Mouse (Mus musculus) left cerebral cortex, postnatal 36 days (tissue): Measurements from ENCODE around the gene Jph2. TPM values are rescaled to one million over a fixed set of nuclear protein-coding genes. Genes with fewer than 3 reads are reported as not detected.
"Not testable (repeated sequence)": the region's sequence is repeated elsewhere in the genome, so short reads cannot be mapped to it uniquely, and the experiment has no call there.

Source experiments
- DNase-seq, 2 experiments: peaks; one replicate each; pipeline ENCODE4 v3.0.0; 2021 to 2022; ENCODE audit warnings: low spot score in 2 of 2, mixed read lengths in 1 of 2
- intact Hi-C: fragments of 180-260 bp; cut with DNase I; formaldehyde crosslinking; loops from one replicate; pipeline ENCODE4 v1.15.1; 2025
- total RNA-seq, 2 experiments: library from RNA; stranded (reverse); gene quantifications; 2 replicates each; pipeline ENCODE4 v1.2.3; 2021

Gene Jph2
- total RNA-seq, 2 experiments from 2014 or later, result 0.49 to 0.59 TPM

DNA sequence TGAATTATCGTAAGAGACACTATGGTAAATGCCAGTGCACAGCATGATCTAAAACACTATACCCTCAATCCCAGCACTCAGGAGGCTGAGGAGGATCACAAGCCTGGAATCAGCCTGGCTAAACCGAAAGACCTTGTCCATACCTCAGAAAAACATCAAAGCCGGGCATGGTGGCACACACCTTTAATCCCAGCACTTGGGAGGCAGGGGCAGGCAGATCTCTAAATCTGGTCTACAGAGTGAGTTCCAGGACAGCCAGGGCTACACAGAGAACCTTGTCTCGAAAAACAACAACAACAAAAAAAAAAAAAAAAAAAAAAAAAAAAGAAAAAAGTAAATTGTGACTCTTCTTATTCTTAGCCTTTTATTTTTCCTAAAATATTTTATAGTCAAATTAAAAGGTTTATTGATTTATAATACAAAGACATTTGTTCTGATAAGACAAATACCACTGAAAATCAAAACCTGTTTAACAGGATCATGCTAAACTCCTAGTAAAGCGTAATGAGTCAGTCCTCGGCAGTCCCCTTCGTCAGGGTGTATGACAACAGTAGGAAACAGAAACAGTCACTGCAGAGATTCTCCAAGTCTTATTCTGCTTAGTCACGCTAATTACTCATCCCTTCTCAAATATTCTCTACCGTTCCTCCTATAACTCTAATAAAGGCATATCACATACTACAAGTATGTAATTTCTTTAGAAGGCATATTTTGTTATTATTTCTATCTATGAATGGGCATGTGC lies 15.2 kb upstream of the Jph2 start:
- intact Hi-C loops, result no loop called here
- no peak for DNase-seq

DNA sequence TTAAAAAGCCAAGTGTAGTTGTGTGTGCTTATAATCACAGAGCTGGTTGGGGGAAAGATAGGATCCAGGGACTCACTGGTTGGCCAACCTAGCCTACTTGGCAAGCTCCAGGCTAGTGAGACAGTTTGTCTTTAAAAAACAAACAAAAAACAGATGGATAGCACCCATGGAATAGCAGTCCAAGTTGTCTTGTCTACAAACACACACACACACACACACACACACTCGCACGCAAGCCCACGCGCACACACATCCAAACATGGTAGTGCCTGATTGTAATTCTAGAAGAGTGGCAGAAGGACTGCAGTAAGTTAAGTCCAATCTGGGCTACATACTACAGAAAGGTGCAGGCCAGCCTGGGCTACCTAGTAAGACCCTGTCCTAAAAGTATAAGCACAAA lies 14.6 kb upstream of the Jph2 start:
- intact Hi-C loops, result no loop called here
- no peak for DNase-seq

DNA sequence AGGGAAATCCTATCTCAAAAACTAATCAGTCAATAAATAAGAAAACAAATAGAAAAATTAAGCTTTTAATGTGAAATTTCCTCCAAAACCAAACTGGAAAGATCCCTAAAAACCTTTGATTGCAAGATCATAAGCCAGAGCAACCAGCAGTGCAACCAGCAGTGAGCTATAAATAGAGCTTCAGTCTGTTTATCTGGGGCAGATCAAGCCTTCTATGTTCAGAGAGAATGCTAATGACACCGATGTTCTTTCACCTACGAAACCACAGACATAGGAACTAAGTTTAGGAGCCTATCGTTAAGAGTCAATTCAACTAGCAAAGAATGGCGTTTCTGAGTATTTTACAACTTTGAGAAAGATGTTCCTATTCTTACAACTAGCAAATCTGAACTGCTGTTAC lies 14.0 kb upstream of the Jph2 start:
- intact Hi-C loops, result no loop called here
- no peak for DNase-seq

DNA sequence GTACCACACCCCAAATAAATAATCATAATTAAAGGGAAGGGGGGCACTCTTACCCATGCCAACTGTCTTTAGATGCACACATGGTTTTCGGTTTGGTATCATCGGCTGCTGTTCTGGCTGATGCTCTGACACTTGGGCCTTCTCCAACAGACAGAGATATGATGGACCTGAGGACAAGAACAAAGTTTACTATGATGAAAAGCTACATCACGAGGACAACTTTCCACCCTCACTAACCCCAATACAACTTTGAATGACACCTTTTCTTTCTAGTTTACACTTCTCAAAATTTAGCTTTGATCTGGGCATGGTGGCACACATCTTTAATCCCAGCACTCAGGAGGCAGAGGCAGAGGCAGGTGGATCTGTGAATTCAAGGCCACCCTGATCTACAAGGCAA lies 13.6 kb upstream of the Jph2 start:
- intact Hi-C loops, DNase-seq: not testable (repeated sequence)

DNA sequence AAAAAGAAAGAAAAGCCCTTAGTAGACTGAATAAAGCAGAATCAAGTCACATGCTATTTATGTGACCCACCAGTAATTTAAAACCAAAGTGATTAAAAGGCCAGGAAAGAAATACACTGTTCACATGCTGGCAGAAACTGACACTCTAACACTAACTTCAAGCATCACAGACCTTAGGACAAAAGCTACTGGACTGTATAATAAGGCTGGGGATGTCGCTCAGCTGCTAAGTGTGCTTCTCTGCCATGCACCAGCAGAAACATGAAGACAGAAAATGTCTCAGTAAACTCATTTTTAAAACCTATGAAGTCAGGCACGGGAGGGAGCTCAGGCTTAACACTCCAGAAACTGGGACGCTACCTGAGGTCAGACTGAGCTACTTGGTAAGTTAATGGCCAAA lies 12.4 kb upstream of the Jph2 start:
- no peak for DNase-seq
- intact Hi-C loops, result no loop called here

DNA sequence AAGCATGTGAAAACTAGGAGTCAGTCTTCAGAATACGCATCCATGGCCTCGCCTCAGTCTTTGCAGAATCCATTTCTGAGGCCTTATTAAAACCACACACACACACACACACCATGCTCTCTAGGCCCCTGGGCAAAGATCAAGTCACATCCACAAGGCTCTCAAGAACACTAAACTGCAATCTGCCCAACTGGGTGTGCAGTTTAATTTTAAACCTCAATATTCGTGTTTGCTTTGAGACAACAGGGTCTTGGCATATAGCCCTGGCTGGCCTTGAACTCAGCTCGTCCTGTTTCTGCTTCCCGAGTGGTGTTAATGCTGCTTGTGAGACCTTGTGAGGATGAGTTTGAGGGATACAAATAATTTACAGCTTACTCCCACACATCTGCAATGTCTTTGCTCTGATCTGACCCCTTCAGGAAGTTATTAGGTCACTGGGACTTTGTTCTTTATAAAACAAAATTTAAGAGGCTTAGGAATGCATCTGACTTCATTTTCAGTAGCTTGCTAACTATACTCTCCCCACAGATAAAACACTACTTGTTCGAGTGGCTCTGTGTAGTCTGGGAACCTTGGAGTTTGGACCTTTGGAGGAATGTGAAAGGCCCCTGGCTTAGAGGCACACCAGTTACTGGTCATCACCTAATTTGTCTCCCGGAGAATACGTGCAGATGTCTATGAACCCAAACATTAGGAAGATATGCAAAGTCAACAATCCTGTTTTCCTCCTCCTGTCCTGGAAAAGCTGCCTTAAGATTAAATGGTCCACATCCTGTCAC lies 6.4 kb upstream of the Jph2 start:
- no peak for DNase-seq
- intact Hi-C loops, result loop anchor here (5.0 kb wide), 1 partner anchor 357 kb away; no protein-coding TSS in a partner anchor

DNA sequence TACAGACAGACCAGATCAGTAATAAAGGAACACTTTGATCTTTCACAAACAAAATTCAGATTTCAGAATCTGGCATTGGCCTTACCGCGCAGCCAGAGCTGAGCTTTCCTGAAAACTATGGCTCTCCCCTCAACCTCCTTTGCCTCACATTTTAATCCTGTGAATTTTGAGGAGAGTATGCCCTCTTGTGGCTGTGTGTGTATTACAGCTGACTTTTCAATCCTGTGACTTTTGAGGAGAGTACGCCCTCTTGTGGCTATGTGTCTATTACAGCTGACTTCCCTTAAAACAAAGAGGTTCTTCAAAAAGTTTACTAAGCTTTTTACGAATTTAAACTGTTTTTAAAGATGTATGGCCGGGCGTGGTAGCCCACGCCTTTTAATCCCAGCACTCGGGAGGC lies 3.4 kb upstream of the Jph2 start:
- intact Hi-C loops, result loop anchor here (2.0 to 5.0 kb wide), 2 partner anchors 60 to 354 kb away; no protein-coding TSS in a partner anchor
- DNase-seq, result peak; percentile 71 to 81

DNA sequence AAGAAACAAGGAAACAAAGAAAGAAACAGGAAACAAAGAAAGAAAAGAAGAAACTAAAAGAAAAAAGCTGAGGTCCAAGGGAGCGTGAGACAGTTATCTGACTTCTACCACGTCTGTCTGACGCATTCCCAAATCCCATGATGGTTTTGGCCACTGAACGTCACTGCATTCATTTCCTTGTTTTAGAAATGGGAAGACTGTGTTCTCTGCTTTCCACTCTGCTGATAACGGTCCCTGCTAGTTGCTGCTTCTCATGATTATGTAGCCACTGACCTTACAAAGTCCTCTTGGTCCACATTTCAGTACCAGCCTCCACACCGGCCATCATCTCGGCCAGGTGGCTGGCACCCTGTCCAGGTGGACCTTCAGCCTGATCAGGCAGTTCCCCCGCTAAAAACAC lies 1.4 kb upstream of the Jph2 start:
- intact Hi-C loops, result no loop called here
- DNase-seq, result no peak

DNA sequence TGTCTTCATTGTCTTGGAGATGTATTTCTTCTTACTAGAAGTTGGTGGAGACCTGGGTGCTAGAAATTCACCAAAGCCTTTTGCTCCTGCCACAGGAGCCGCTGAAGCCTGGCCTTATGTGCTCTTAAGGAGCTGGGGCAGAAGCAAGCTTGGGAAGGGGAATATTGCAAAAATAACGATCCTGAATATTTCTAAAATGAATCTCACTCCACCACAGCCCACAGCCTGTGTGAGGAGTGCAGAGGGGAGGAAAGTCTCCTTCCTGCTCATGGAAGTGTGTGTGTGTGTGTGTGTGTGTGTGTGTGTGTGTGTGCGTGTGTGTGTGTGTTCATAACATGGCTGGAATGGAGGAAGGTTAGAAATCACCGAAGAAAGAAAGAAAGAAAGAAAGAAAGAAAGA lies 977 bp upstream of the Jph2 start:
- intact Hi-C loops, result no loop called here
- DNase-seq, result no peak

DNA sequence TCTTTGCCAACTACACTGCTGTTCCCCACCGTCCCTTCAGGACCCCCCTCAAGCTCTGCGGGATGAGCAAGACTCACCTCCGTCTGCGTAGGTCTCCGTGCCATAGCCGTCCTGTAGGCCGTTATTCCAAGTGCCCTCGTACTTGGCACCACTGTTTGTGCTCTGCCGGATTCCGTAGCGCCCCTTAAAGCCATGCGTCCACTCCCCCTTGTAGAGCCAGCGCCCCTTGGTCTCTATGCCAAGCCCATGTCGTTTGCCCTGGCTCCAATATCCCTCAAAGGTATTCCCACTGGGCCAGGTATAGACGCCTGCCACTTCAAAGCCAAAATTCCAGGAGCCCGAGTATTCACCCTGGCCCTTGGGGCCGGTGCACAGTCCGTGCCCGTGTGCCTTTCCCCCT lies 722 bp downstream of the Jph2 start:
- DNase-seq, result no peak
- intact Hi-C loops, result no loop called here

DNA sequence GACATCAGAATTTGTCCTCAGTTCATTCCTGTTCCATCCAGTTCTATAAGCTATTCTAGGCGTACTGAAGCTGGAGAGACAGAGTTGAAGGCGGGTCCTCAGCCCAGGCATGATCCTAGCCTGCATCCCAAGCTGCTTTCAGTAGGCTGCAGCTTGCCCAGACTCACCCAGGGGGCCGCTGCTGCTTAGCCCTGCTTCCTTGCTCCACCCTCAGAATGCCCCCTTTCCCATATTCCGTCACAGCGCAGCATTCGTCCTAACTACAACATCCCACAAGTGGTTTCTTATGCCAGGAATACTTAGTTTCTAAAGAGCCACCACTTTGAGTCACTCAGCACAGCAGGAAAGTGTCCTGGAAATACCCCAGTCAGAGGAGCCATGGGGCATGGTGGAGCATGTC lies 2.8 kb downstream of the Jph2 start:
- DNase-seq, result no peak
- intact Hi-C loops, result no loop called here

DNA sequence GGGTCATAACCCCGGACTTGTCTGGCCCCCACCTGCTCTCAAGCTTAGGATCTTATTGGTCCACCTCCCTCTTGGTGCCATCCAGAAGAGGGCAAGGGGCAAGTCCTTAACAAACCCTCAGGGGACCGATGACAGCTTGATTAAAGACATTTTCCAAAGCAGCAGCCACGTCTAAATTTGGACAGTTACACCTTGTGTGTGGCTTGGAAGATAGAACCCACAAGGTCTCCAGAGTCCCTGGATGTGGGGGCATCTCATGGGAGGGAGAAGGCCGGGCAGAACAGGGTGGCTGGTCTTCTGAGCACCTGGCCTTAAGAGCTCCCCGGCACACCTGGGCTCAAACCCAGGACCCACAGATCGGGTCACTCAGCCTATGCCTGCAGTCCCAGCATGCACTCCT lies 3.8 kb downstream of the Jph2 start:
- intact Hi-C loops, result no loop called here

DNA sequence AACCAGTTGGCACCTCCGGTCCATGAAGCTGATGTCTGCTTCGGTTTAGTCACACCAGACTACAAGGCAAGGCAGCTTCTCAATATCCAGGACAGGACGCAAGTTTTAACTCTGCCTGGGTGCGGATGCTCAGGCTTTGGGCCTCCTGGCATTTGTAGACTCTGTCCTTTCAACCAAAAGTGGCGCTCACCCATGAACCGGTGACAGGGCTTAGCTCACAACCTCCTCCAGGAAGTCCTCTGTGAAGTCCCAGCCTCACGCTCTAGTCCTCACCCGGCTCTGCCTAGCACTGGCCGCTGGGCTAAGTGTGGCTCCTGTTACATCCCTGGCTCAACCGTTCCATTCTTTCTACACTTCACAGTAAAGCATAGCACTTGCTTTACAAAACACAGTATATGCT lies 4.6 kb downstream of the Jph2 start:
- no peak for DNase-seq
- intact Hi-C loops, result no loop called here

More for the DNA sequence above, 3.8 kb downstream of the Jph2 start:
- DNase-seq, result no peak

DNA sequence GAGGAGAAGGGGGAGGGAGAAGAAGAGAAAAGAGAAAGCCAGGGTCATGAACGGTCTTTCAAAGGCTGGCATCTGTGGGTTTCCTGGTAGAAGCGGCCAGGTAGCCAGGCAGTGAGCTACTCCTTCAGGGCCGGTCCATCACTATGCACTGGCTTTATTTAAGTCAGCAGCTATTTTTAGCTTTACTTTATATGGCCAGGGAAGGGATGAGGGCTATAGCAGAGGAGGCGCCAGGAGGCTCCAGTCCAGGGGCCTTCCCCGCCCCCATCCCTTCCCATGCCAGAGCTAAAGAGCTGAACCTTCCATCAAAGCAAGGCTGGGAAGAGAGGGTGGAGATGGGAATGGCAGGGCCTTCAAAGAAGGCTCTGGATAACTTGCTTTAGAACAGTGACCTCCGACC lies 5.4 kb downstream of the Jph2 start:
- no peak for DNase-seq
- intact Hi-C loops, result no loop called here

DNA sequence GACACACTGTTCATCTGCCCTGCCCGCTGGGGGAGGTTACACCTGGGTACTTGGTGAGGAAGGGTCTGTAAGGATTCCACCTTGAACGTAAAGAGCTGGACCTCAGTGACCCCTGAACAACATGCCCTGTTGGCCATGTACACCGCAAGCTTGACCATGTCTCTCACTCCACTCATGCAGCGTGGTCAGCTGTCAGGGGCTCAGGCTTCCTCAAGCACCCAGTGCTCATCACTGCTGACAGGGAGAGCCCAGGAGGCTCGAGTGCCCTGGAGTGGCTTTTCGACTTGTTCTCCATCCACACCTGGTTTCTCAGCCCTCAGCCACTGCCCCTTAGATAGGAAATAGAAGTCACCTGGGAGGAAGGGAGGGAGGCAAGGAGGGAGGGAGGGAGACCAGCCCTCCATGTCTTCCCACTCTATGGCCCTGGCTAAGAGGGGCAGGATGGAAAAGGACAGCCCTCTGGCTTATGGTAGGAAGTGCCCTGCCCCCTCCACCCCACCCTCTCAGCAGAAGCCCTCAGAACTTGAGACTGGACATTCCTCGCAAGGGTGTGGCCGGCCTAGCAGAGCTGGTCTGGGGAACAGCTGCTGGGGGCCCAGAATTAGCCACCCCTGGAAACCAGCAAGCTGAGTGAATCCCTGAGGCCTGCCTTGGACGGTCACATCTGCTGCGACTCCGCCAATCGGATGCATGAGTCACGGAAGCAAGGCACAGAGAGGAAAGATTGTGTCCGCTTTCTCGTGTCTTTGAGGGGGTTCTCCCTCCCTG lies 11.2 kb downstream of the Jph2 start:
- intact Hi-C loops, result no loop called here

DNA sequence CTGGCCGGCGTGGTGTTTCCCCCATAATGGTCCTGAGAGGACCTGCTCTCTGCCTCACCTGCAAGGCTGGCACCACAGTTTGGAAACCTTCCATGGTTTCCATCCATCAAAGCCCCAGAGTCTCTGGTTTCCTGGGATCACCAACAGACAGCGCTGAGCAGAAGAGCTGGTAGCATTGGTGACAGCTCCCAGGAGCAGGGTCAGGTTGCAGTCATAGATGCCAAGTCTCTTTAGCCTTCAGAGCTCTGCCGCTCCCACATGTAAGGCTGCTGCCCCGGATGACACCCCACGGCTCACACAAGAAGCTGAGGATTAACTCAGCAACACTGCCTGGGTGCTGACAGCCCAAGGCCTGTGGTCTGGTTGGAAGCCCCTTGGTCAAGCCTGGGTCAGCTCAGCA lies 12.7 kb downstream of the Jph2 start:
- intact Hi-C loops, result no loop called here
- no peak for DNase-seq

More for the DNA sequence above, 11.2 kb downstream of the Jph2 start:
- DNase-seq, result no peak

DNA sequence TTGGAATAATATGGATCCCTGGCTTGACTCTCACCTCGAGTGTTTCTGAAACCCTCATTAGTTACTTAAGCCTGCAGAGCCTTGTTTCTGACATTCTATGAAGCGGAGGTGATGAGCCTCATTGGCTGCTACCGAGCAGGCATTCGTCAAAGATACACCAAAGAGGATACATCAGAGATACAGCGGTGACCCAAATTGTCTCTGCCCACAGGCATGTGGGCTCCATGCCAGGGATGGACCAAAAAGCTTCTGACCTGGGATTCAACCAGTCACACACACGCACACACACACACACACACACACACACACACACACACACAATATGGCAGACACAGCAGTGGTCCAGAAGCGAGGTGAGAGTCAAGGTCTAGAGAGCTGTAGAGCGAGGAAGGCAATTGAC lies 16.5 kb downstream of the Jph2 start:
- no peak for DNase-seq
- intact Hi-C loops, result no loop called here

DNA sequence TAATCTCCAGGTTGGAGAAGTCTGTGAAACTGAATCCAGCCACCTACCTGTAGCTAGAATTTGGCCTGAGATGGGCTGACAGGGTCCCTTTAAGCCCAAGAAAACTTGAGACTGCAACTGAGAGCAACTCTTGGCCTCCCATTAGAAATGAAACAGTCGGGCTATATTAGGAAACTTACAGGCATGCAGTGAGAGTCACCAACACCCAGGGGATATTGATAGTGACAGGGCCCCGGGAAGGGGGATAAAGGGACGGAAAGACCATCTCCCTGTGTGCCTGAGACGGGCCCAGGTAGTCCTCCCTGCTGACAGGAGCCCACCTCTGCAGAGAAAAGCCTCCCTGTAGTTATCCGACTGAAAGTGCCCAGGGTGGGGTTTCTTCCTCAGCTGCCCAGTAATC lies 18.4 kb downstream of the Jph2 start:
- DNase-seq, result no peak
- intact Hi-C loops, result no loop called here

DNA sequence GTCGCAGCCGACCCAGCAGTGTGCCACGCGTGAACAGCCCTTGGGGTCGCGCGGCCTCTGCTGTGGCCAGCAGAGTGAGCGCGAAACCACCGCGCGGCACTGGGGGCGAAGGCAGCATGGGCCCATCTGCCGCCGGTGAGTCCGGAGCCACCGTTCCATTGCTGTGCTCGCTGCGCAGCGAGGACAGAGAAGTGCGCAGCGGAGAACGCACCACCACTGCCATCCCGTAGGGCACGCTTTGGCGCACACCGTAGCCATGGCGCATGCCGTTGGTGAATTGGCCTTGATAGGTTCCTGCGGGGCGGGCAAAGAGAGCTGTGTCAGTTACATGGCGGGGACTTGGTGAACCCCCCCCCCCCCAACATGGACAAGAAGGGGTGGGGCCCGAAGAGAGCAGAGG lies 21.7 kb downstream of the Jph2 start:
- intact Hi-C loops, result no loop called here
- no peak for DNase-seq

DNA sequence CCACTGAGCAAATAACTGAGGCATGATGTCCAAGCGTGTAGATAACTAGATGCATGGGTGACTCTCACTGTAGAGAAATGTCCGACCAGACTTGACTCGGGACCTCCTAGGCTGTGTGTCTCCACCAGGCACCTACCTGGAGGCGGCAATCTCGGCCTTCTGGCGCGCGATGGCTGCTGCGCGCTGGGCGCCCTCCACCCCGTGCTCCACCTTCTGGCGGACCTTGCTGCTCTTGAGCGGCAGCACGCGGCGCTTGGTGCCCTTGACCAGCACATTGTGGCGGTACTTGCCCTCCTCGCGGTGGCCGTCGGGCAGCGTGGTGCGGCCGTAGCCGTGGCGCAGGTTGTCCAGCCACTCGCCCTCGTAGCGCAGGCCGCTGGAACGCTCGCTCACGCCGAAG lies 22.3 kb downstream of the Jph2 start:
- intact Hi-C loops, result no loop called here
- no peak for DNase-seq

DNA sequence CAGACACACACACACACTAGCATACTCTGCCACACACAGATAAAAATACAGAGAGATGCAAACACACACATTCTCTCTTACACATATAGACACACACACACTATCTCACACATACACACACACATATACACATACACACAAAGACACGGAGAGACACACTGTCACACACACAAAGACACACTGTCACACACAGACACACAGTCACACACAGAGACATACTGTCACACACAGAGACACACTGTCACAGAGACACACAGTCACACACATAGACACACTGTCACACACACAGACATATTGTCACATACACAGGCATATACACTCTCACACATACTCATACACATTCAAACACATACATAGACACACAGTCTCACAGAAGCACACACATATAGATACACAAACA lies 25.2 kb downstream of the Jph2 start:
- intact Hi-C loops, result no loop called here

More for the DNA sequence above, 25.2 kb downstream of the Jph2 start:
- no peak for DNase-seq
